Mouse (Mus musculus) ES-Bruce4 (cell line): Measurements from ENCODE around the gene Gm48552. TPM values are rescaled to one million over a fixed set of nuclear protein-coding genes. Genes with fewer than 3 reads are reported as not detected.
A peak's percentile ranks its signal among the peaks of the same experiment; 100 is the strongest.

Experiments
- H3K27ac ChIP-seq: 2 replicates; pipeline ENCODE4 v1.5.1; 2012; ENCODE audit warnings: low read length, inconsistent platforms; ENCODE audit not compliant: insufficient read depth
- H3K27me3 ChIP-seq: 2 replicates; pipeline ENCODE4 v1.6.1; 2012; ENCODE audit warnings: mild to moderate bottlenecking, low read length, inconsistent platforms; ENCODE audit not compliant: control insufficient read depth, poor library complexity, insufficient read depth, severe bottlenecking
- H3K36me3 ChIP-seq: 2 replicates; pipeline ENCODE4 v1.6.1; 2012; ENCODE audit warnings: inconsistent platforms, mild to moderate bottlenecking, low read length, moderate library complexity; ENCODE audit not compliant: control insufficient read depth, poor library complexity, insufficient read depth, severe bottlenecking
- H3K4me1 ChIP-seq: one replicate; pipeline ENCODE4 v1.8.1; 2011; ENCODE audit warnings: low read length; ENCODE audit not compliant: control insufficient read depth, insufficient read depth
- H3K4me3 ChIP-seq: 2 replicates; pipeline ENCODE4 v1.5.1; 2011; ENCODE audit warnings: low read depth, mild to moderate bottlenecking, low read length
- H3K9ac ChIP-seq: 2 replicates; pipeline ENCODE4 v1.6.1; 2012; ENCODE audit warnings: low read depth, mild to moderate bottlenecking, inconsistent platforms; ENCODE audit not compliant: poor library complexity, severe bottlenecking
- H3K9me3 ChIP-seq: replicated peaks from 2 replicates; pipeline ENCODE4 v1.6.1; 2012; ENCODE audit warnings: mild to moderate bottlenecking, low read length, inconsistent platforms; ENCODE audit not compliant: control insufficient read depth, poor library complexity, insufficient read depth, severe bottlenecking
- CTCF ChIP-seq: IDR thresholded peaks from one replicate; pipeline ENCODE4 v1.8.1; 2011; ENCODE audit warnings: low read depth, low read length
- EP300 ChIP-seq: IDR thresholded peaks from 2 replicates; pipeline ENCODE4 v1.6.1; 2011; ENCODE audit warnings: low read depth, low read length; ENCODE audit not compliant: insufficient read depth
- POLR2A ChIP-seq: IDR thresholded peaks from one replicate; pipeline ENCODE4 v1.8.1; 2011; ENCODE audit warnings: low read length; ENCODE audit not compliant: insufficient read depth
- polyA plus RNA-seq: library from polyadenylated mRNA; stranded (reverse); fragments of >200 nt; gene quantifications from 2 replicates; pipeline ENCODE4 v1.2.4, GENCODE M21; 2011; ENCODE audit warnings: low read depth; ENCODE audit not compliant: missing spikeins, insufficient read depth, insufficient read length

The Gm48552 gene
- polyA plus RNA-seq, 1 experiment: not detected

DNA sequence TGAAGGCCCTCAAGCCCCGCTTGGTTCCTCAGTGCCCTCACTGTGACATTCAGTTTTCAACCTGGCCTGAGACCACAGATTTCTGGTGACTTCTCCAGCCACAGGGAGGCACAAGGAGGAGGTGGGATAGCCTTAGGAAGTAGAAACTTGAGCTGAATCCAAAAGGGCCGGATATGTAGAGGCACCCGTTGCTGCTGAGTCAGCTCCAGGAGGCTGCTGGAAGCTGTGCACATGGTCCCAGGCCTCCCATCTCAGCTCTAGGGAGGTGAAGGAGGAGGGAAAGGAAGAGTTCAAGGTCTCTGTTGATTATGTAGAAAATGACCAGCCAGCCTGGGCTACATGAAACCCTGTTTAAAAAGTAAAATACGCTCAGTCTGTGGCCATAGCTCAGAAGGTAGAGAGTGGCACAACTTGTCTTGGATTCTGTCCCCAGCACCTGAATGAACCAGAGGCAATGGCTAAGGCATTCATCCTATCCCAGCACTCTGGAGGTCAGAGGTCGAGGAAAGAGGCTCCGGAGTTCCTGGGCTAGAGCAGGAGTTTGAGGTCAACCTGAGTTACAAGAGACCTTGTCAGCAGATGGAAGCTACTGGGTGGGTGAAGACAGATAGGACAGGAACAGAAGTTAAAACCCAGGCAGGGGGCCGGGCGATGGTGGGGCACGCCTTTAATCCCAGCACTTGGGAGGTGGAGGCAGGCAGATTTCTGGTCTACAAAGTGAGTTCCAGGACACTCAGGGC, 33.9 kb upstream of the Gm48552 start:
- H3K9me3 ChIP-seq: no peaks in the 10 kb centered on the region
- H3K9ac ChIP-seq: 0 out of 2 replicates have a peak overlapping the region, but pooled peaks have one; percentile 51

DNA sequence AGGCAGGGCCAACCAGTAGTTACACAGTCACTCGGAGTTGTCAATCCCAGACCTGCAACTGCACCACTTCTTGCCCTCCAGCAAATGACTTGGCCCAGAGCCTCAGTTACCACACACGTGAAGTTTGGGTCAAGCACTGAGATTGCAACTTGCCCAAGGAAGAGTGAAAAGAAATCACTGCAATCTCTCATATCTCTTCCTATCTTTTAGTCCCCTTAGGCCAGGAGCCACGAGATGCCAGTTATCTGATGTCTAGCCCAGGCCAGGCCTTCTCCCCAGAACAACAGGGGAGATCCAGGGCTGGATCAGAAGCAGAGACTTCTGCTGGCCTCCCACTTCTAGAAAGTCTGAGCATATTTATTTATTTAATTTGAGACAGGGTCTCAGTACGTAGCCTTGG, 33.3 kb upstream of the Gm48552 start:
- Histone ChIP-seq H3K9ac (0 out of 2 replicates have a peak overlapping the region, but pooled peaks have one; percentile 51), H3K4me1 (peaks cover 2% of the 10 kb centered on the region), H3K9me3 (no peaks in the 10 kb centered on the region), H3K27me3 (no peaks in the 10 kb centered on the region), H3K4me3 (no peak overlapping the region), H3K27ac (peak overlapping the region; percentile 81), H3K36me3 (no peaks in the 10 kb centered on the region)
- TF ChIP-seq CTCF (no peak), POLR2A (no peak), EP300 (no peak)

More for the DNA sequence above, 33.9 kb upstream of the Gm48552 start:
- Histone ChIP-seq H3K27ac (peak overlapping the region; percentile 93), H3K4me1 (peaks cover 1% of the 10 kb centered on the region), H3K4me3 (no peak overlapping the region), H3K27me3 (no peaks in the 10 kb centered on the region), H3K36me3 (no peaks in the 10 kb centered on the region)
- peak; percentile 60; the same call in 1 of the 2 replicates for TF ChIP-seq EP300
- TF ChIP-seq POLR2A: no peak
- TF ChIP-seq CTCF: no peak

DNA sequence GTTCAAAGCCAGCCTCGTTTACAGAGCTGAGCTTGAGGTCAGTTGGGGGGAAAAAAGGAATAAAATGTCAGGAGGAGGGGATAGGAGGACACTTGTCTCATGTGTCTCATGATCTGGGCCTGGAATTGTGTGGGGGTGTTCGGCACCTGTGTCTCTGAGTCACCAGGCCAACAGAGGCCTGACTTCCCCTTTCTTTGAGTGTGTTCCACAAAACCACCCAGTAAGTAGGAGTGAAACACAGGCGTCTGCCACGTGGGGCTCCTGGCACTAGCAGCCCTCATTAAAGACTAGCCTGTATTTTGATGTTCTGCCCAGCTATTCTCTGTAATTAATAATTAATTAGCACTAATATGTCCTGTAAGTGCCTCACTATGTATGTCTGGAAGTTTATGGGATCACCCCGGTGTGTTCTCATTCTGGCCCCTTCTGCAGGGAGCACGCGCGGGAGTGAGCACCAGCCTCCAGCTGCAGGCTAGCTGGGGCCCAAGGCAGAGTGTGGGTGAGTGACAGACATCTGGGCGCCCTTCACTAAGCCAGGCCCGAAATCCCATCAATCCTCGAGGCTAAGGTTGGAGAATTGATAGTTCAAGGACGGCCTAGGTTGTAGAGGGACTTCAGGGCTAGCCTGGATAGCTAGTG, 32.3 kb upstream of the Gm48552 start:
- H3K27me3 ChIP-seq: no peaks in the 10 kb centered on the region
- no peaks in the 10 kb centered on the region for H3K9me3 ChIP-seq
- TF ChIP-seq CTCF (no peak), EP300 (no peak), POLR2A (no peak)
- H3K4me3 ChIP-seq: peak overlapping the region; percentile 38; the same call in 1 of the 2 replicates
- peak overlapping the region; percentile 81 for H3K27ac ChIP-seq
- peak overlapping the region; percentile 51 for H3K9ac ChIP-seq
- H3K4me1 ChIP-seq: peaks cover 6% of the 10 kb centered on the region
- no peaks in the 10 kb centered on the region for H3K36me3 ChIP-seq

DNA sequence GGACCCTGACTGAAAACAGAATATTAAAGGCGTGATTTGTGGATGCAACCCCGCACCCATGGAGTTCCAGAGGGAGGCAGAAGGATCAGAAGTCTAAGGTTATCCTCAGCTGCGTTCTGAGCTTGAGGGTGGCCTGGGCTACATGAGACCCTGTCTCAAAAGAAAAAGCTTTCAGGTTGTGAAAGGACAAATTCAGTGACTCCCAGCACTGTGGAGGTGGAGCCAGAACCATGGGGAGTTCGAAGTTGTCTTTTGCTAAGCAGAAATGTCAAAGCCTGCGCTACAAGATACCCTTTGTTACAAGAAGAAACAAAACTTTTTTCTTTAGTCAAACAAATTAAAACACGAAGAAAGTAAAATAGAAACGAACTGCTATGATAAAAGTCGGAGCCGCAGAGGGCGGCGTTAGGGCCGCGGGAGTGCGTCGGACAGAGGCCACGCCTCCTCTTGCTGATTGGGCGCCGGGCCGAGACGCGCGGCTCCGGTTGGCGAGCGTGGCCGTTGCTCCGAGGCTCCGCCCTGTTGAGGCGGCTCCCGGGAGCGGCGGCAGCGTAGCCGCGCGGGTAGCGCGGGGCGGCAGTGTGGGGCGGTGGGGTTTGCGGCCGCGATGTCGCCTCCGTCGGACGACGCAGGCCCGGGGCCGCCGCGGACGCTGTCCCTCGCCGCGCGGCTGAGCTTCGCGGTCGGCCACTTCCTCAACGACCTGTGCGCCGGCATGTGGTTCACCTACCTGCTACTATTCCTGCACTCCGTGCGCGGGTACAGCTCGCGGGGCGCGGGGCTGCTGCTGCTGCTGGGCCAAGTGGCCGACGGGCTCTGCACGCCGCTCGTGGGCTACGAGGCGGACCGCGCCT, 31.6 kb upstream of the Gm48552 start, which contains the start of gene Mfsd12:
Gene Mfsd12 (plus strand): TSS at position 501 of the 854 bp plus-strand sequence.
- peak within 1 kb of the TSS; percentile 83 for H3K9ac ChIP-seq
- H3K4me1 ChIP-seq: peaks cover 7% of the 10 kb centered on the region
- H3K36me3 ChIP-seq: no peaks in the 10 kb centered on the region
- no peaks in the 10 kb centered on the region for H3K9me3 ChIP-seq
- no peaks in the 10 kb centered on the region for H3K27me3 ChIP-seq
- peak within 1 kb of the TSS; percentile 96 for H3K4me3 ChIP-seq
- peak within 1 kb of the TSS; percentile 81 for H3K27ac ChIP-seq
- no peak for TF ChIP-seq POLR2A
- TF ChIP-seq EP300: no peak
- no peak for TF ChIP-seq CTCF

DNA sequence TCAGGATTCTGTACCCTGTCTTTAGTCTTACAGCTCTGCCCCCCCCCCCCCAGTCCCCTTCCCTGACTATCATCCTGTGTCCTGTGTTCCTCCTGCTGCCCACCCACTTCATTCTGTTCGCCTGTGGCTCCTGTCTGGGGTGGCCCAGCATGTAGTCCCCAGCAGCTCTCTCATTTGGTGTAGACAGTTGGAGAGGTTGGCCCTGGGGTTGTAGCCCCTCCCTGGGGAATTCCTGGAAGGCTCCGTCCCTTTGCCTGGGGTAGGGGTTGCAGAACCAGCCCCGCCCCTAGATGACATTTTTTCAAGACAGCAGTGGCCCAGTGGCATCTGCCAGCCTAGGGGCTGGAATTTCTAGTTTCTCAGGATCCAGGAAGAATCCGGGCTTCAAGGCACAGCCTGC, 30.6 kb upstream of the Gm48552 start:
- TF ChIP-seq EP300 (no peak), CTCF (no peak), POLR2A (no peak)
- no peaks in the 10 kb centered on the region for H3K27me3 ChIP-seq
- peak overlapping the region; percentile 96 for H3K4me3 ChIP-seq
- no peaks in the 10 kb centered on the region for H3K36me3 ChIP-seq
- peaks cover 7% of the 10 kb centered on the region for H3K4me1 ChIP-seq
- no peaks in the 10 kb centered on the region for H3K9me3 ChIP-seq
- H3K9ac ChIP-seq: peak overlapping the region; percentile 83
- H3K27ac ChIP-seq: no peak overlapping the region
